Mouse (Mus musculus): ENCODE data around the gene Jade2. TPM values are rescaled to one million over a fixed set of nuclear protein-coding genes. Genes with fewer than 3 reads are reported as not detected.

The Jade2 gene
- polyA plus RNA-seq (2014; fragmentation: Nextera tagmentation; extraction: Ambion mirVana): 0.26 and 0.52 TPM in 2 replicates

GRCm38 (mm10) chr11:51857081-51857671, at the start of gene Jade2:
Gene Jade2, minus strand, starts transcription at chr11:51857653.
- Histone ChIP-seq H3K4me1 (ENCODE audit: control insufficient read depth, insufficient read depth, low read length) (peaks cover 8% of the 10 kb centered on the region; the same call in 1 of the 2 replicates), H3K4me3 (ENCODE audit: low read depth, low read length) (peak within 1 kb of the TSS; percentile 66), H3K27me3 (ENCODE audit: control insufficient read depth, insufficient read depth, low read length) (peaks cover 12% of the 10 kb centered on the region), H3K4me2 (ENCODE audit: low read depth, low read length) (peak within 1 kb of the TSS; percentile 98), H3K36me3 (replicated peaks; ENCODE audit: control insufficient read depth, insufficient read depth, low read depth, low read length) (no peaks in the 10 kb centered on the region), H3K9ac (replicated peaks; ENCODE audit: low read length) (peak within 1 kb of the TSS; percentile 73), H3K27ac (replicated peaks; ENCODE audit: low read depth, low read length) (peak within 1 kb of the TSS; percentile 47; the same call in 1 of the 2 replicates), H3K9me3 (replicated peaks; ENCODE audit: control insufficient read depth, low read length) (no peaks in the 10 kb centered on the region)
- DNase-seq (ENCODE audit: low spot score) (peak; percentile 58), ATAC-seq (replicated peaks; ENCODE audit: insufficient number of reproducible peaks, low FRiP score, low TSS enrichment, low read depth) (0 out of 2 replicates have a peak, but pooled peaks have one; percentile 11)
- under 1% methylated on average over 46 of the region's 47 CpGs for WGBS

GRCm38 (mm10) chr11:51904224-51904623, 46.8 kb upstream of the Jade2 start:
- WGBS: 92% methylated on average over 3 of the region's 3 CpGs
- ATAC-seq (replicated peaks; ENCODE audit: insufficient number of reproducible peaks, low FRiP score, low TSS enrichment, low read depth) (no peak), DNase-seq (ENCODE audit: low spot score) (no peak)
- Histone ChIP-seq H3K4me1 (ENCODE audit: control insufficient read depth, insufficient read depth, low read length) (no peaks in the 10 kb centered on the region), H3K4me2 (ENCODE audit: low read depth, low read length) (no peak overlapping the region), H3K9me3 (replicated peaks; ENCODE audit: control insufficient read depth, low read length) (no peaks in the 10 kb centered on the region), H3K27me3 (ENCODE audit: control insufficient read depth, insufficient read depth, low read length) (no peaks in the 10 kb centered on the region), H3K27ac (replicated peaks; ENCODE audit: low read depth, low read length) (no peak overlapping the region), H3K4me3 (ENCODE audit: low read depth, low read length) (no peak overlapping the region), H3K36me3 (replicated peaks; ENCODE audit: control insufficient read depth, insufficient read depth, low read depth, low read length) (no peaks in the 10 kb centered on the region), H3K9ac (replicated peaks; ENCODE audit: low read length) (no peak overlapping the region)

DNA sequence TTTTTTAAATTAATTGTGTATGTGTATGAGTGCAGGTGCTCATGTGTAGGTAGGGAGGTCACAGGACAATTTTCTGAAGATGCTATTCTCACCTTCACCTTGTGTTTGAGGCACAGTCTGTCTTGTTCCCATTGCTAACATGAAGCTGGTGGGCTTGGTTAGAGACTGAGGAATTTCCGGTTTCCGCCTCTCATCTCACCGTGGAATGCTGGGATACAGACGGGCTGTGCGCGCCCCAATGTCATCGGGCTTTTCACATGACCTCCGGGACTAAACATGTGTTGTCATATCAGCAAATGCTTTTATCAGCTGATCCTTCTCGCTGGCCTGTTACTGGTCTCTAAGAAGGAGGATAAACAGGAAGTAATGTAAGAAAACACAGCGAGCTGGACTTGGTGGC, 42.2 kb upstream of the Jade2 start:
- Histone ChIP-seq H3K4me1 (ENCODE audit: control insufficient read depth, insufficient read depth, low read length) (peaks cover 2% of the 10 kb centered on the region; the same call in 1 of the 2 replicates), H3K4me3 (ENCODE audit: low read depth, low read length) (no peak overlapping the region), H3K27me3 (ENCODE audit: control insufficient read depth, insufficient read depth, low read length) (no peaks in the 10 kb centered on the region), H3K27ac (replicated peaks; ENCODE audit: low read depth, low read length) (no peak overlapping the region), H3K9ac (replicated peaks; ENCODE audit: low read length) (no peak overlapping the region), H3K4me2 (ENCODE audit: low read depth, low read length) (no peak overlapping the region), H3K36me3 (replicated peaks; ENCODE audit: control insufficient read depth, insufficient read depth, low read depth, low read length) (no peaks in the 10 kb centered on the region), H3K9me3 (replicated peaks; ENCODE audit: control insufficient read depth, low read length) (no peaks in the 10 kb centered on the region)
- DNase-seq (ENCODE audit: low spot score): no peak
- WGBS: 84% methylated on average over 10 of the region's 10 CpGs
- ATAC-seq (replicated peaks; ENCODE audit: insufficient number of reproducible peaks, low FRiP score, low TSS enrichment, low read depth): no peak

DNA sequence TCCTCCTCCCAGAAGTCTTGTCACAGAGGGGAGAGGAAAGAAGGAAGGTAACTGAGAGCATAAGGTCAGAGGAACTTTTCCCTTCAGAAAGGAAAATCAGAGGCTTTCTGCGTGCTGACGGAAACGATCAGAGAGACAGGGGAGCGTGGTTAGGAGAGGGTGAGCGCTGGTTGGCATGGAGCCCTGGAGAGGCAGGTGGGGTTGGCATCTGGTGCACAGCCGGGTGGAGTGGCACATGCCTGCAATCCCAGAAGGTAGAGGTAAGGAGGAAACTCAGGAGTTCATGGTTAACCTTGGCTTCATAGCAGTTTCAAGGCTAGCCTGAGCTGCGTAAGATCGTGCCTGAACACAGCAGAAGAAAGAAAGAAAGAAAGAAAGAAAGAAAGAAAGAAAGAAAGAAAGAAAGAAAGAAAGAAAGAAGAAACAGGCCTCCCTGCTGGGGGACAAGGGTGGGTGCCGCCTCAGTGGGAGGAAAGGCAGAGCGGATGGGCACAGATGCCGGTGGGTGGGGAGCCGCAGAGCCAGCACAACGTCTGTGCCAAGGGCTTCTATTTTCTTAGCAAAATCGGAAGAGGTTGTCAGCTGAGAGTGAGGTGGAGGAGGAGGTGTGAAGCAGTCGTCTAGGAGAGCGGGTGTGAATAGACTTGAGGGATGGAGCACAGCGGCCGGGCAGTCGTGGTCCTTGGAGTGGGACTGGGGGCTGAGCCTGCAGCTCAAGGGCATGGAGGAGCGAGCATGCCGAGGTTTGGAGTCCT, 41.0 kb upstream of the Jade2 start:
- H3K4me3 ChIP-seq (ENCODE audit: low read depth, low read length): no peak overlapping the region
- WGBS: 70% methylated on average over 21 of the region's 21 CpGs
- H3K9me3 ChIP-seq (replicated peaks; ENCODE audit: control insufficient read depth, low read length): no peaks in the 10 kb centered on the region
- DNase-seq (ENCODE audit: low spot score) (no peak), ATAC-seq (replicated peaks; ENCODE audit: insufficient number of reproducible peaks, low FRiP score, low TSS enrichment, low read depth) (no peak)
- no peak overlapping the region for H3K4me2 ChIP-seq (ENCODE audit: low read depth, low read length)
- no peaks in the 10 kb centered on the region for H3K27me3 ChIP-seq (ENCODE audit: control insufficient read depth, insufficient read depth, low read length)
- H3K36me3 ChIP-seq (replicated peaks; ENCODE audit: control insufficient read depth, insufficient read depth, low read depth, low read length): no peaks in the 10 kb centered on the region
- no peak overlapping the region for H3K9ac ChIP-seq (replicated peaks; ENCODE audit: low read length)
- H3K4me1 ChIP-seq (ENCODE audit: control insufficient read depth, insufficient read depth, low read length): peaks cover 2% of the 10 kb centered on the region; the same call in 1 of the 2 replicates
- H3K27ac ChIP-seq (replicated peaks; ENCODE audit: low read depth, low read length): no peak overlapping the region

GRCm38 (mm10) chr11:51897311-51897710, 39.9 kb upstream of the Jade2 start:
- ATAC-seq (replicated peaks; ENCODE audit: insufficient number of reproducible peaks, low FRiP score, low TSS enrichment, low read depth) (no peak), DNase-seq (ENCODE audit: low spot score) (no peak)
- H3K9me3 ChIP-seq (replicated peaks; ENCODE audit: control insufficient read depth, low read length): no peaks in the 10 kb centered on the region
- WGBS: 85% methylated on average over 11 of the region's 11 CpGs
- H3K4me3 ChIP-seq (ENCODE audit: low read depth, low read length): no peak overlapping the region
- H3K9ac ChIP-seq (replicated peaks; ENCODE audit: low read length): no peak overlapping the region
- H3K36me3 ChIP-seq (replicated peaks; ENCODE audit: control insufficient read depth, insufficient read depth, low read depth, low read length): no peaks in the 10 kb centered on the region
- H3K27me3 ChIP-seq (ENCODE audit: control insufficient read depth, insufficient read depth, low read length): no peaks in the 10 kb centered on the region
- H3K4me2 ChIP-seq (ENCODE audit: low read depth, low read length): no peak overlapping the region
- H3K27ac ChIP-seq (replicated peaks; ENCODE audit: low read depth, low read length): no peak overlapping the region
- H3K4me1 ChIP-seq (ENCODE audit: control insufficient read depth, insufficient read depth, low read length): peaks cover 2% of the 10 kb centered on the region; the same call in 1 of the 2 replicates

DNA sequence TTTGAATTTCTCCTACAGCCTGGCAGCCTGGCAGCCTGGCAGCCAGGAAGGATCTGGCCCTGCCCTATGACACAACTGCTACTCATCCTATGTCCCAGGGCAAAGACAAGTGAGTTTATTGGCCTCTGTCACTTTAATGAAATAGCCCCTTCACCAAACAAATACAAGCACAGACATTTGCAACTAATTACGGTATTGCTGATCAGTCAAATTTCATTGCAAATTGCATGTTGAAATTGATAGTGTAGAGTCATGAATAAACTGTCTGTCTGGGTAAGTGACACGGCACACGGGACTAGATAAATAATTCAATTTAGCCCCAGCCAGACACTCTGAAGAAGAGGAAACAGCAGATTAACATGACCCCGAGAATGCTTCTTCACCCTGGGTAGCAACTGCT, 38.6 kb upstream of the Jade2 start:
- no peak overlapping the region for H3K27ac ChIP-seq (replicated peaks; ENCODE audit: low read depth, low read length)
- WGBS: 26% methylated on average over 4 of the region's 4 CpGs

DNA sequence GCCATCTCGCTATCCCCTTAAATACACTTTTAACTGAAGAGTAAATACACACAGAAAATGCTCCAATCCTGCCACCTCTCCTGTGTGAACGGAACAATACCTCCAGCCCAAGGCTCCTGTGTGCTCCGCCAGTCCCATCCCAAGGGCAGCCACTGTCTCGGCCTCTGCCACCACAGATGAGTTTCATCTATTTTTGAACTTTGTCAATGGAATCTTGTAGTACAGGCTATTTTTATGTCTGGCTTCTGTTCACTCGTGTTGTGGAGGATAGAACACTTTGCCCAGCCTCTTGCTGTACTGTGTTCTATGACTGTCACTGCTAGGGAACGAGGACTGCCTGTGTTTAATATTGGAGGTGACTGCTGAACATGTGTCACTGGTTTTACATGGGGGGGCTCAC, 28.2 kb upstream of the Jade2 start:
- ATAC-seq (replicated peaks; ENCODE audit: insufficient number of reproducible peaks, low FRiP score, low TSS enrichment, low read depth) (no peak), DNase-seq (ENCODE audit: low spot score) (no peak)
- H3K27me3 ChIP-seq (ENCODE audit: control insufficient read depth, insufficient read depth, low read length): no peaks in the 10 kb centered on the region
- WGBS: 84% methylated on average over 6 of the region's 6 CpGs
- H3K9ac ChIP-seq (replicated peaks; ENCODE audit: low read length): no peak overlapping the region
- H3K27ac ChIP-seq (replicated peaks; ENCODE audit: low read depth, low read length): no peak overlapping the region
- H3K36me3 ChIP-seq (replicated peaks; ENCODE audit: control insufficient read depth, insufficient read depth, low read depth, low read length): no peaks in the 10 kb centered on the region
- H3K4me3 ChIP-seq (ENCODE audit: low read depth, low read length): no peak overlapping the region
- H3K9me3 ChIP-seq (replicated peaks; ENCODE audit: control insufficient read depth, low read length): no peaks in the 10 kb centered on the region
- H3K4me2 ChIP-seq (ENCODE audit: low read depth, low read length): no peak overlapping the region
- H3K4me1 ChIP-seq (ENCODE audit: control insufficient read depth, insufficient read depth, low read length): no peaks in the 10 kb centered on the region

More for the DNA sequence above, 38.6 kb upstream of the Jade2 start:
- Histone ChIP-seq H3K4me3 (ENCODE audit: low read depth, low read length) (no peak overlapping the region), H3K4me1 (ENCODE audit: control insufficient read depth, insufficient read depth, low read length) (peaks cover 2% of the 10 kb centered on the region; the same call in 1 of the 2 replicates), H3K9ac (replicated peaks; ENCODE audit: low read length) (no peak overlapping the region), H3K4me2 (ENCODE audit: low read depth, low read length) (no peak overlapping the region), H3K36me3 (replicated peaks; ENCODE audit: control insufficient read depth, insufficient read depth, low read depth, low read length) (no peaks in the 10 kb centered on the region), H3K9me3 (replicated peaks; ENCODE audit: control insufficient read depth, low read length) (no peaks in the 10 kb centered on the region), H3K27me3 (ENCODE audit: control insufficient read depth, insufficient read depth, low read length) (no peaks in the 10 kb centered on the region)
- ATAC-seq (replicated peaks; ENCODE audit: insufficient number of reproducible peaks, low FRiP score, low TSS enrichment, low read depth) (no peak), DNase-seq (ENCODE audit: low spot score) (no peak)

- Histone ChIP-seq H3K36me3 (replicated peaks; ENCODE audit: control insufficient read depth, insufficient read depth, low read depth, low read length) (no peaks in the 10 kb centered on the region), H3K4me1 (ENCODE audit: control insufficient read depth, insufficient read depth, low read length) (no peaks in the 10 kb centered on the region), H3K27me3 (ENCODE audit: control insufficient read depth, insufficient read depth, low read length) (no peaks in the 10 kb centered on the region), H3K9me3 (replicated peaks; ENCODE audit: control insufficient read depth, low read length) (no peaks in the 10 kb centered on the region), H3K9ac (replicated peaks; ENCODE audit: low read length) (no peak overlapping the region), H3K4me2 (ENCODE audit: low read depth, low read length) (no peak overlapping the region), H3K27ac (replicated peaks; ENCODE audit: low read depth, low read length) (no peak overlapping the region), H3K4me3 (ENCODE audit: low read depth, low read length) (no peak overlapping the region)
- DNase-seq (ENCODE audit: low spot score) (no peak), ATAC-seq (replicated peaks; ENCODE audit: insufficient number of reproducible peaks, low FRiP score, low TSS enrichment, low read depth) (no peak)
- WGBS: 43% methylated on average over 1 of the region's 1 CpGs
Observed at GRCm38 (mm10) chr11:51884092-51884491, 26.6 kb upstream of the Jade2 start.

Measured in embryonic facial prominence, embryonic 11.5 days (tissue).